Mouse (Mus musculus) heart, adult 9 months (tissue): ENCODE measurements around the gene Nr6a1.

Experiments used
- DNase-seq, 2 experiments: peaks; one replicate each; pipeline ENCODE4 v3.0.0; 2022; ENCODE audit warnings: low spot score in 2 of 2

Nr6a1 gene

GRCm38 (mm10) chr2:38927115-38927979, at the start of gene Nr6a1:
Gene Nr6a1 (minus strand): TSS chr2:38927688.
- peak in 1 of 2 experiments; percentile 61 for DNase-seq

- DNase-seq: no peak
Measured at GRCm38 (mm10) chr2:38975941-38976805, 48.7 kb upstream of the Nr6a1 start.

- no peak for DNase-seq
Measured at GRCm38 (mm10) chr2:38975181-38975580, 47.7 kb upstream of the Nr6a1 start.

- no peak for DNase-seq
Measured at GRCm38 (mm10) chr2:38974171-38974570, 46.7 kb upstream of the Nr6a1 start.

- DNase-seq: no peak
Measured at GRCm38 (mm10) chr2:38973701-38974100, 46.2 kb upstream of the Nr6a1 start.

- DNase-seq: no peak
Measured at GRCm38 (mm10) chr2:38973223-38973622, 45.7 kb upstream of the Nr6a1 start.

- no peak for DNase-seq
Measured at GRCm38 (mm10) chr2:38970057-38970456, 42.6 kb upstream of the Nr6a1 start.

GRCm38 (mm10) chr2:38969650-38970049, 42.2 kb upstream of the Nr6a1 start:
- DNase-seq: no peak

- no peak for DNase-seq
Measured at GRCm38 (mm10) chr2:38964198-38964597, 36.7 kb upstream of the Nr6a1 start.

GRCm38 (mm10) chr2:38957671-38958223, 30.3 kb upstream of the Nr6a1 start:
- no peak for DNase-seq

GRCm38 (mm10) chr2:38956062-38956461, 28.6 kb upstream of the Nr6a1 start:
- no peak for DNase-seq

- peak; percentile 75 to 77 for DNase-seq
Measured at GRCm38 (mm10) chr2:38953152-38953883, 25.8 kb upstream of the Nr6a1 start.

GRCm38 (mm10) chr2:38950281-38950719, 22.8 kb upstream of the Nr6a1 start:
- DNase-seq: peak; percentile 85 to 90

GRCm38 (mm10) chr2:38947566-38947965, 20.1 kb upstream of the Nr6a1 start:
- DNase-seq: no peak

GRCm38 (mm10) chr2:38944460-38945161, 17.1 kb upstream of the Nr6a1 start:
- DNase-seq: no peak

- DNase-seq: no peak
Measured at GRCm38 (mm10) chr2:38943977-38944376, 16.5 kb upstream of the Nr6a1 start.

- DNase-seq: no peak
Measured at GRCm38 (mm10) chr2:38943161-38943560, 15.7 kb upstream of the Nr6a1 start.

- no peak for DNase-seq
Measured at GRCm38 (mm10) chr2:38941898-38942297, 14.4 kb upstream of the Nr6a1 start.

GRCm38 (mm10) chr2:38941426-38941825, 13.9 kb upstream of the Nr6a1 start:
- no peak for DNase-seq

GRCm38 (mm10) chr2:38939047-38939446, 11.6 kb upstream of the Nr6a1 start:
- no peak for DNase-seq

- DNase-seq: no peak
Measured at GRCm38 (mm10) chr2:38938007-38938406, 10.5 kb upstream of the Nr6a1 start.
